18 mouse cellular contexts compared by ENCODE assay signal in genomic region chr14:60131196-60131876, GRCm38 (mm10).
DNase-seq lines count a peak whose midpoint lies in the region; ATAC-seq and TF ChIP-seq lines count a peak whose summit lies in the region.
"Had no signal": no experiment of that assay in that cellular context is flagged by ENCODE, and none has a peak within 500 bp of the region (broad histone marks: within the 10 kb centered on the region; RNA-seq: fewer than 3 reads in every experiment).

No protein-coding gene starts in this region.

- H3K27ac ChIP-seq in lung, postnatal 0 days (ENCODE audit: low read length), result no peak overlapping the region
- H3K27ac ChIP-seq: forebrain, embryonic 13.5 days; heart, embryonic 15.5 days; hindbrain, postnatal 0 days; limb, embryonic 12.5 days; liver, embryonic 13.5 days had no signal

- no peak overlapping the region for H3K9ac ChIP-seq in lung, postnatal 0 days (replicated peaks; ENCODE audit: low read depth)
- H3K9ac ChIP-seq: forebrain, embryonic 13.5 days; heart, embryonic 15.5 days; limb, embryonic 12.5 days; liver, embryonic 13.5 days; lung, embryonic 14.5 days had no signal

- 64% methylated on average over 9 of the region's 9 CpGs for WGBS in lung, postnatal 0 days

- ATAC-seq in CD4-positive, CD25-positive, alpha-beta regulatory T cell, adult 4 months, result peak; percentile 58
- 0 out of 2 replicates have a peak, but pooled peaks have one; percentile 37 for ATAC-seq in monocyte, adult 5-6 weeks (replicated peaks; ENCODE audit: insufficient number of reproducible peaks, low FRiP score, low TSS enrichment, poor library complexity, severe bottlenecking)
- ATAC-seq in lung, postnatal 0 days, result no peak
- no peak for ATAC-seq in erythroblast, adult 5-6 weeks (replicated peaks; ENCODE audit: low FRiP score, poor library complexity, severe bottlenecking)
- ATAC-seq: forebrain, embryonic 13.5 days; hindbrain, postnatal 0 days had no signal

- no peak for TF ChIP-seq CTCF in lung, postnatal 0 days (IDR thresholded peaks at IDR 0.05)

- H3K27me3 ChIP-seq in lung, postnatal 0 days (replicated peaks; ENCODE audit: insufficient read depth, low read length), result no peaks in the 10 kb centered on the region
- H3K27me3 ChIP-seq: forebrain, embryonic 13.5 days; heart, embryonic 15.5 days; limb, embryonic 12.5 days; liver, embryonic 13.5 days had no signal

- TF ChIP-seq EP300 in lung, postnatal 0 days (IDR thresholded peaks at IDR 0.05), result no peak

- no peaks in the 10 kb centered on the region for H3K4me1 ChIP-seq in lung, postnatal 0 days (ENCODE audit: insufficient read depth, low read depth, low read length)
- H3K4me1 ChIP-seq: forebrain, embryonic 13.5 days; limb, embryonic 12.5 days; liver, embryonic 13.5 days had no signal

- H3K4me3 ChIP-seq in lung, postnatal 0 days (ENCODE audit: low read depth, low read length), result no peak overlapping the region
- H3K4me3 ChIP-seq: forebrain, embryonic 13.5 days; heart, embryonic 15.5 days; limb, embryonic 12.5 days; liver, embryonic 13.5 days; myocyte had no signal

- H3K4me2 ChIP-seq in lung, postnatal 0 days (replicated peaks; ENCODE audit: low read depth, low read length), result no peak overlapping the region
- H3K4me2 ChIP-seq: forebrain, embryonic 13.5 days; heart, embryonic 15.5 days; limb, embryonic 12.5 days; liver, embryonic 13.5 days; lung, embryonic 14.5 days had no signal

- no peaks in the 10 kb centered on the region for H3K9me3 ChIP-seq in lung, postnatal 0 days (ENCODE audit: low read length)
- H3K9me3 ChIP-seq: forebrain, embryonic 13.5 days; heart, embryonic 15.5 days; limb, embryonic 12.5 days; liver, embryonic 13.5 days had no signal

- no peaks in the 10 kb centered on the region for H3K36me3 ChIP-seq in lung, postnatal 0 days (ENCODE audit: insufficient read depth, low read length)
- H3K36me3 ChIP-seq: heart, embryonic 15.5 days; limb, embryonic 12.5 days; liver, embryonic 13.5 days had no signal

- DNase-seq in CD4-positive helper T cell, adult 2 months (ENCODE audit: low read depth, low spot score), result peak; percentile 73
- DNase-seq in thymus, postnatal 14 days, result peak; percentile 44
- DNase-seq in layer of hippocampus, adult 9-10 months (ENCODE audit: low spot score), result no peak
- DNase-seq in lung, postnatal 0 days (ENCODE audit: low spot score), result no peak
- DNase-seq: cerebellum, adult 2 months; kidney, adult 8-10 months; kidney, postnatal 25 days; liver, embryonic 13.5 days; lung, embryonic 14.5 days; midbrain, embryonic 14.5 days had no signal

Comparison
In these comparisons a context has a peak if more than half of its experiments do, and no peak if none do; other contexts are left out.
1. DNase-seq: peak in CD4-positive helper T cell, adult 2 months (single experiment) and thymus, postnatal 14 days (single experiment); none in layer of hippocampus, adult 9-10 months (single experiment) and lung, postnatal 0 days (single experiment).
2. ATAC-seq: peak in CD4-positive, CD25-positive, alpha-beta regulatory T cell, adult 4 months (single experiment) and monocyte, adult 5-6 weeks (single experiment); none in lung, postnatal 0 days (single experiment) and erythroblast, adult 5-6 weeks (single experiment).